Mouse (Mus musculus) inflammation-experienced regulatory T-cells, adult 6 months (primary cell): Measurements from ENCODE around the gene Rtp4. TPM values are rescaled to one million over a fixed set of nuclear protein-coding genes. Genes with fewer than 3 reads are reported as not detected.

Source experiments
- ATAC-seq: one replicate; pipeline ENCODE4 v1.8.0; 2017
- polyA plus RNA-seq, 3 experiments: library from polyadenylated mRNA; unstranded; fragments of 100-300 nt; shearing (Covaris generic); gene quantifications; one replicate each; pipeline ENCODE4 v1.2.1; 2017

Rtp4 gene
- 100 to 1,000 TPM in 2 of 3 experiments, 10 to 100 TPM in 1; 92.6 to 125 (median 114) TPM for polyA plus RNA-seq

GRCm38 (mm10) chr16:23520235-23520871 lies at the start of gene Rtp4, which contains the start of gene Masp1:
Gene Rtp4 (plus strand): TSS chr16:23520291.
Gene Masp1 (minus strand): TSS chr16:23520815.
- no peak for ATAC-seq

- ATAC-seq, result no peak
These were observed 48.5 kb upstream of the Rtp4 start for GRCm38 (mm10) chr16:23471551-23471950.

- ATAC-seq, result no peak
These were observed 48.0 kb upstream of the Rtp4 start for GRCm38 (mm10) chr16:23472046-23472445.

- no peak for ATAC-seq
These were observed 44.4 kb upstream of the Rtp4 start for GRCm38 (mm10) chr16:23475651-23476050.

- no peak for ATAC-seq
These were observed 43.5 kb upstream of the Rtp4 start for GRCm38 (mm10) chr16:23476598-23476997.

- ATAC-seq, result no peak
These were observed 40.1 kb upstream of the Rtp4 start for GRCm38 (mm10) chr16:23479872-23480603.

GRCm38 (mm10) chr16:23482218-23482617 lies 37.9 kb upstream of the Rtp4 start:
- no peak for ATAC-seq

GRCm38 (mm10) chr16:23482846-23483245 lies 37.2 kb upstream of the Rtp4 start:
- ATAC-seq, result no peak

GRCm38 (mm10) chr16:23483292-23483691 lies 36.8 kb upstream of the Rtp4 start:
- no peak for ATAC-seq

GRCm38 (mm10) chr16:23492783-23493182 lies 27.3 kb upstream of the Rtp4 start:
- ATAC-seq, result no peak

- no peak for ATAC-seq
These were observed 23.7 kb upstream of the Rtp4 start for GRCm38 (mm10) chr16:23496245-23496924.

- no peak for ATAC-seq
These were observed 22.7 kb upstream of the Rtp4 start for GRCm38 (mm10) chr16:23497440-23497839.

- no peak for ATAC-seq
These were observed 22.2 kb upstream of the Rtp4 start for GRCm38 (mm10) chr16:23497881-23498280.

GRCm38 (mm10) chr16:23498691-23499131 lies 21.4 kb upstream of the Rtp4 start:
- no peak for ATAC-seq

GRCm38 (mm10) chr16:23500558-23500957 lies 19.5 kb upstream of the Rtp4 start:
- ATAC-seq, result no peak

- ATAC-seq, result no peak
These were observed 18.8 kb upstream of the Rtp4 start for GRCm38 (mm10) chr16:23501288-23501687.

- ATAC-seq, result no peak
These were observed 17.6 kb upstream of the Rtp4 start for GRCm38 (mm10) chr16:23502478-23502877.

- ATAC-seq, result no peak
These were observed 16.7 kb upstream of the Rtp4 start for GRCm38 (mm10) chr16:23503351-23503750.

GRCm38 (mm10) chr16:23504320-23504744 lies 15.8 kb upstream of the Rtp4 start:
- ATAC-seq, result no peak

GRCm38 (mm10) chr16:23505904-23506687 lies 14.0 kb upstream of the Rtp4 start:
- no peak for ATAC-seq

GRCm38 (mm10) chr16:23511166-23511935 lies 8.7 kb upstream of the Rtp4 start:
- ATAC-seq, result no peak

GRCm38 (mm10) chr16:23513401-23513800 lies 6.7 kb upstream of the Rtp4 start:
- ATAC-seq, result no peak
